Mouse (Mus musculus) midbrain, embryonic 11.5 days (tissue): ENCODE measurements around the gene Clpx. TPM values are rescaled to one million over a fixed set of nuclear protein-coding genes. Genes with fewer than 3 reads are reported as not detected.

Experiments
- ATAC-seq: fragments of 200-750 bp; cut with Nextera tagmentation; 2 replicates; pipeline ENCODE4 v1.8.0; 2017; ENCODE audit warnings: moderate TSS enrichment, moderate library complexity; ENCODE audit not compliant: low FRiP score
- DNase-seq: peaks from one replicate; pipeline ENCODE4 v3.0.0; 2015; ENCODE audit warnings: low spot score; ENCODE audit errors: missing footprints
- H3K27ac ChIP-seq: fragments of 300-500 bp; sonication (generic); 2 replicates; pipeline ENCODE4 v1.5.1; 2014; ENCODE audit warnings: low read depth, low read length
- H3K27me3 ChIP-seq: fragments of 300-500 bp; sonication (generic); 2 replicates; pipeline ENCODE4 v1.6.1; 2014; ENCODE audit warnings: mild to moderate bottlenecking, low read length, moderate library complexity, mixed read lengths; ENCODE audit not compliant: control insufficient read depth, insufficient read depth
- H3K36me3 ChIP-seq: fragments of 300-500 bp; sonication (generic); 2 replicates; pipeline ENCODE4 v1.6.1; 2014; ENCODE audit warnings: mild to moderate bottlenecking, low read length, moderate library complexity, mixed read lengths; ENCODE audit not compliant: control insufficient read depth, insufficient read depth
- H3K4me1 ChIP-seq: fragments of 300-500 bp; sonication (generic); 2 replicates; pipeline ENCODE4 v1.6.1; 2014; ENCODE audit warnings: low read length; ENCODE audit not compliant: control insufficient read depth, insufficient read depth
- H3K4me2 ChIP-seq: fragments of 300-500 bp; sonication (generic); 2 replicates; pipeline ENCODE4 v1.6.1; 2014; ENCODE audit warnings: mild to moderate bottlenecking, moderate library complexity
- H3K4me3 ChIP-seq: fragments of 300-500 bp; sonication (generic); 2 replicates; pipeline ENCODE4 v1.5.1; 2014; ENCODE audit warnings: low read depth, low read length
- H3K9ac ChIP-seq: fragments of 300-500 bp; sonication (generic); 2 replicates; pipeline ENCODE4 v1.6.1; 2014; ENCODE audit warnings: low read length
- H3K9me3 ChIP-seq: fragments of 300-500 bp; sonication (generic); 2 replicates; pipeline ENCODE4 v1.6.1; 2016; ENCODE audit warnings: low read length; ENCODE audit not compliant: control insufficient read depth
- WGBS: fragments of 180-500 bp; shearing (Covaris S2); extraction: QIAGEN DNeasy Blood & Tissue Kit; methylation state at CpG from one replicate; pipeline ENCODE4 v1.1.7; 2014; 5-methylcytosine and 5-hydroxymethylcytosine counted together
- polyA plus RNA-seq: library from polyadenylated mRNA; unstranded; fragments of >200 nt; fragmentation: Nextera tagmentation; extraction: Ambion mirVana; gene quantifications from 2 replicates; pipeline ENCODE4 v1.2.1, GENCODE M21; 2014

Gene Clpx
- polyA plus RNA-seq: 45.8 and 54.3 TPM in 2 replicates

DNA sequence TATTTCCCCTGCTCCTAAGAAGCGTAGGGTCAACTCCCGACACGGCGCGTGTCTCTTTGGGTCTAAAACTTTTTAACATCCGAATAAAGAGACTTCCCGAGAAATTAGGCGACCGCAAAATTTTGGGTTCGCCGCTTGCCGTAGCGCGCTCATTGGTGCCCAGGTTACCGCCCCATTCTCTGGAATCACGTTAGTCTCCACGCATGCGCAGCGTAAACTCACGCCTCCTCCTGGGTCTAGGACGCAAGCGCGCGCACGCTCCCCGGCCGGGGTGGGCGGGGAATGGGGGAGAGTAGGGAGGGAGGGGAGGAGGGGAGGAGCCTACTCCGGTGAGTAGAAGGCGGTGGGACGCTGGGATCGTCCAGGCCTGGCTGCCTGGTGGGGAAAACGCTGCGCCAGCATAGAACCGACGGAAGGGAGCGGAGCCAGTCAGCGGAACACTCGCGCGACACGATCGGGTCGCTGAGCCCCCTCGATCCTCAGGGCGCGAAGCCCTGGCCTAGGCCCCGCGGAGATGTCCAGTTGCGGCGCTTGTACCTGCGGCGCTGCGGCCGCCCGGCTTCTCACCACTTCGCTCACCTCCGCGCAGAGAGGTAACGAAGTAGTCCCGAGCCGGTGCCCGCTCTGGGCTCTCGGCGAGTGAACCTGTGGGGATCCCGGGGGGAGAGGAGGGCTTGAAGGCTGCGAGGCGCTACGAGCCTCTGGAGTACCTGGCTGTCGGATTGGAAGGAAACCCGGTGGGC, at the start of gene Clpx:
Gene Clpx (plus strand): TSS at position 288 of the 743 bp plus-strand sequence.
- H3K36me3 ChIP-seq: no peaks in the 10 kb centered on the region
- H3K9ac ChIP-seq: peak within 1 kb of the TSS; percentile 88
- peak within 1 kb of the TSS; percentile 92 for H3K4me2 ChIP-seq
- H3K27me3 ChIP-seq: no peaks in the 10 kb centered on the region
- H3K4me1 ChIP-seq: peaks cover 8% of the 10 kb centered on the region
- ATAC-seq (peak; percentile 96), DNase-seq (peak; percentile 100)
- peak within 1 kb of the TSS; percentile 96 for H3K4me3 ChIP-seq
- WGBS: under 1% methylated on average over 71 of the region's 71 CpGs
- H3K27ac ChIP-seq: peak within 1 kb of the TSS; percentile 6; the same call in 1 of the 2 replicates
- H3K9me3 ChIP-seq: no peaks in the 10 kb centered on the region

- H3K4me3 ChIP-seq: no peak overlapping the region
- ATAC-seq (no peak), DNase-seq (no peak)
- no peak overlapping the region for H3K27ac ChIP-seq
- no peaks in the 10 kb centered on the region for H3K36me3 ChIP-seq
- no peaks in the 10 kb centered on the region for H3K27me3 ChIP-seq
- WGBS: 79% methylated on average over 16 of the region's 16 CpGs
- H3K9ac ChIP-seq: no peak overlapping the region
- H3K4me2 ChIP-seq: no peak overlapping the region
- no peaks in the 10 kb centered on the region for H3K9me3 ChIP-seq
- peaks cover 4% of the 10 kb centered on the region for H3K4me1 ChIP-seq
These were observed 46.3 kb upstream of the Clpx start for GRCm38 (mm10) chr9:65247502-65248376.

DNA sequence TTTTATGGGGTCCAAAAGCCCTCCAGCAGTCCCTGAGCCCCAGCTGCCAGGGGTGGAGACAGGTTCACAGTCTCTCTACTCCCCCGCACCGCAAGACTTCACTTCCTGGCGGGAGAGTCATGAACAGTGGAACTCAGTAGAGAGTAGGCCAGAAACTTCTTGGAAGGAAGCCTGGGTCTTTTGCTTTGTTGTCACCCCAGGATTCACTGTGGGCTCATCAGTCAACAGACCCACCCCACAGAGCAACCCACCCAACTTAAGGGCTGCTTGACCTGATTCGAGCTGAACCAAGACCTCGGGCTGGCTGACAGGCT, 45.7 kb upstream of the Clpx start:
- H3K36me3 ChIP-seq: no peaks in the 10 kb centered on the region
- H3K9ac ChIP-seq: no peak overlapping the region
- H3K4me3 ChIP-seq: no peak overlapping the region
- H3K27me3 ChIP-seq: no peaks in the 10 kb centered on the region
- H3K4me1 ChIP-seq: peaks cover under 1% of the 10 kb centered on the region; the same call in 1 of the 2 replicates
- no peaks in the 10 kb centered on the region for H3K9me3 ChIP-seq
- no peak overlapping the region for H3K27ac ChIP-seq
- DNase-seq: no peak
- WGBS: 92% methylated on average over 5 of the region's 5 CpGs
- no peak overlapping the region for H3K4me2 ChIP-seq
- ATAC-seq: no peak

GRCm38 (mm10) chr9:65252026-65252425, 42.0 kb upstream of the Clpx start:
- Histone ChIP-seq H3K27me3 (no peaks in the 10 kb centered on the region), H3K27ac (no peak overlapping the region), H3K4me2 (no peak overlapping the region), H3K4me3 (no peak overlapping the region), H3K9ac (no peak overlapping the region), H3K4me1 (no peaks in the 10 kb centered on the region), H3K36me3 (no peaks in the 10 kb centered on the region), H3K9me3 (no peaks in the 10 kb centered on the region)
- ATAC-seq (no peak), DNase-seq (no peak)
- 82% methylated on average over 3 of the region's 3 CpGs for WGBS

DNA sequence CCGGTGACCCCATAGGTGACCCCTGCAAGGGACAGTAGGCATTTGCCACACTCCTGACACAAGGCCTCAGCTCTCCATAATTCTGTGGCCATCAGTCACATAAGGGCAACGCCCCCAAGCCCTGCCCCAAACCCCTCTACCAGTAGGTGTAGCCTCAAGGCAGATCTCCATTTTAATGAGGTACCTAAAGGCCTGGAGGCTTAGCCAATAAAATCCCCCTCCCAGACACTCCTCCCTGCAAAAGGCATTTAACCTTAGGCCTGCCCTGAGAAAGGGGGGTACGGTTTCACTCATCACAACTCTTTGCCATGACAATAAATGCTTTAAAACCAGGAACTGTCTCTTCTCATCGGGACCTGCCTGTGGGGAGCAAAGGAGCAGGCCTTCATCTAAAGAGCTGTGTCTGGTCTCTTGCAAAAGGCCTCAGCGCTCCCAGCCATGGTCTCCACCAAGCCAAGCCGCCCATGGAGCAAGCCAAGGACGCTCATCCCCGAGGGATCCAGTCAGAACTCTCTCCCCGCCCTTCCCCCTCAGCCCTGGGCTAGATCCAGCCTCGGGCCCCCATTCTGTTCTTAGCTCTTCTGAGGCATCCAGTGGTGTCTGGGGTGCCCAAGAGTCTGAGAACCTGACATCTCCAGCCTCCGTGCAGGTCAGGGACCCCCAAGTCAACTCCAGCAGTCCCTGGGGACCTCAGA, 38.0 kb upstream of the Clpx start:
- H3K9me3 ChIP-seq: no peaks in the 10 kb centered on the region
- DNase-seq: peak; percentile 31
- WGBS: 69% methylated on average over 11 of the region's 11 CpGs
- H3K4me3 ChIP-seq: no peak overlapping the region
- H3K27me3 ChIP-seq: no peaks in the 10 kb centered on the region
- H3K36me3 ChIP-seq: no peaks in the 10 kb centered on the region
- no peak for ATAC-seq
- no peak overlapping the region for H3K27ac ChIP-seq
- H3K4me2 ChIP-seq: no peak overlapping the region
- no peaks in the 10 kb centered on the region for H3K4me1 ChIP-seq
- no peak overlapping the region for H3K9ac ChIP-seq

- no peaks in the 10 kb centered on the region for H3K4me1 ChIP-seq
- H3K36me3 ChIP-seq: no peaks in the 10 kb centered on the region
- no peak for ATAC-seq
- no peak overlapping the region for H3K27ac ChIP-seq
- peak; percentile 65 for DNase-seq
- no peaks in the 10 kb centered on the region for H3K9me3 ChIP-seq
- no peak overlapping the region for H3K4me2 ChIP-seq
- no peak overlapping the region for H3K4me3 ChIP-seq
- 59% methylated on average over 9 of the region's 9 CpGs for WGBS
- no peak overlapping the region for H3K9ac ChIP-seq
- H3K27me3 ChIP-seq: no peaks in the 10 kb centered on the region
These were observed 36.7 kb upstream of the Clpx start for GRCm38 (mm10) chr9:65257218-65257910.

- H3K9me3 ChIP-seq: no peaks in the 10 kb centered on the region
- H3K4me3 ChIP-seq: no peak overlapping the region
- ATAC-seq: no peak
- no peaks in the 10 kb centered on the region for H3K27me3 ChIP-seq
- no peak overlapping the region for H3K9ac ChIP-seq
- no peak overlapping the region for H3K27ac ChIP-seq
- H3K36me3 ChIP-seq: no peaks in the 10 kb centered on the region
- no peak overlapping the region for H3K4me2 ChIP-seq
- 85% methylated on average over 7 of the region's 7 CpGs for WGBS
- peak; percentile 62 for DNase-seq
- H3K4me1 ChIP-seq: no peaks in the 10 kb centered on the region
These were observed 34.7 kb upstream of the Clpx start for GRCm38 (mm10) chr9:65259366-65259765.

GRCm38 (mm10) chr9:65261591-65262230, 32.3 kb upstream of the Clpx start:
- ATAC-seq (no peak), DNase-seq (no peak)
- H3K9me3 ChIP-seq: no peaks in the 10 kb centered on the region

More at GRCm38 (mm10) chr9:65261591-65262230, 32.3 kb upstream of the Clpx start:
- Histone ChIP-seq H3K9ac (no peak overlapping the region), H3K36me3 (no peaks in the 10 kb centered on the region), H3K4me2 (no peak overlapping the region), H3K4me1 (no peaks in the 10 kb centered on the region), H3K4me3 (no peak overlapping the region), H3K27me3 (no peaks in the 10 kb centered on the region), H3K27ac (no peak overlapping the region)
- WGBS: 90% methylated on average over 2 of the region's 2 CpGs
